Mouse (Mus musculus) lung, postnatal 36 days (tissue): ENCODE results near the gene Pth2.

ENCODE experiments used
- DNase-seq: peaks from one replicate; pipeline ENCODE4 v3.0.0; 2022; ENCODE audit warnings: mixed read lengths

Pth2 gene

GRCm38 (mm10) chr7:45198961-45199360, 18.2 kb downstream of the Pth2 start:
- no peak for DNase-seq

DNA sequence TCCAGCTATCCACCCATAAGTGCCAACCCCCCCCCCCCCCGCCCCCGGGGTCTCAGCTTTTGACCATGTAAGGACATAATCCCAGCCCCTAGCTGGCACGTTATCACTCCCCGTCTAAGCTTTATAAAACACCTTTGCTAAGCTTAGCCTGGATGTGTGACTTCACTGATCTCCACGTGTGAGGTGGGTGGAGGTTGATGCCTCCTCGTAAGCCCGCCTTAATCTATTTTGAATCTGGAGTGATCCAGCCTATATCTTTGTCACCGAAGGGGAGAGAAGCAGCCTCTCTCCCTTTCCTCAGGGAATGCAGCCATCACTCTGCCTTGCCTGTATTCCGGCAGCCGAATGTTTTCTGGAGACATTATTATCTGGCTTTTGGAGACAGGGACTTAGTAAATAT, 21.9 kb downstream of the Pth2 start:
- no peak for DNase-seq

GRCm38 (mm10) chr7:45204380-45205143, 23.8 kb downstream of the Pth2 start, which contains the start of gene Ccdc155:
Gene Ccdc155 (minus strand): TSS chr7:45204892.
- DNase-seq: peak; percentile 95

DNA sequence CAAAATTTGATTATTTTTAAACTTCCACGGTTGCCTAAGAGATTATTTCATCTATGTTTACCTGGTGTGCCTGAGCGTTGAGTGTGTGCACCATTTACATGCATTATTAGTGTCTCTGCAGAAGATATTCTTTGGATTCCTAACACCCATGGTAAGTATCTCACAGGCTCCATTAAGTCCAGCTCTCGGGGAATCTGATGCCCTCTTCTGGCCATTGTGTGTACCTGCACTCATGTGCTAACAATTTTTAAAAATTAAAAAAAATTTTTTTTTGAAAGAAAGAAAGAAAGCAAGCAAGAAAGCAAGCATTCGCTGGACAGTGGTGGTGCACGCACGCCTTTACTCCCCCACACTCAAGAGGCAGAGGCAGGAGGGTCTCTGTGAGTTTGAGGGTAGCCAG, 27.5 kb downstream of the Pth2 start:
- no peak for DNase-seq

- no peak for DNase-seq
These were observed 30.3 kb downstream of the Pth2 start for GRCm38 (mm10) chr7:45211070-45211469.

GRCm38 (mm10) chr7:45211851-45212251, 31.1 kb downstream of the Pth2 start, which contains the start of gene Dkkl1:
Gene Dkkl1 (minus strand): TSS chr7:45212147.
- no peak for DNase-seq

GRCm38 (mm10) chr7:45212356-45212755, 31.6 kb downstream of the Pth2 start:
- DNase-seq: no peak

DNA sequence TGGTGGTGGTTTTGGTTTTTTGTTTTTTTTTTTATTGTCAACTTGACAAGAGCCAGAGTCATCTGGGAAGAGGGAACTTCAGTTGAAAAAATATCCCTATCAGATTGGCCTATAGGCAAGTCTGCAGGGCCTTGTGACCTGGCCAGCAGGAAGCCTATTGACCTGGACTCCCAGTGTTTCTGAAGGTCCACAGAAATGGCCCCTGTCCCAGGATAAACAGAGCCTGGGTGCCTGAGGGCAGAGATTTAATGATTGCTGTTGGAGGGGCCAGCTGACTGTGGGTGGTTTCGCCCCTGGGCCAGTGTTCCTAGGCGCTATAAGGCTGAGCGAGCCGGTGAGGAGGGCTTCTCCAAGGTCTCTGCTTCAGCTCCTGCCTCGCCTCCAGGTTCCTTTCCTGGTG, 32.9 kb downstream of the Pth2 start:
- no peak for DNase-seq

DNA sequence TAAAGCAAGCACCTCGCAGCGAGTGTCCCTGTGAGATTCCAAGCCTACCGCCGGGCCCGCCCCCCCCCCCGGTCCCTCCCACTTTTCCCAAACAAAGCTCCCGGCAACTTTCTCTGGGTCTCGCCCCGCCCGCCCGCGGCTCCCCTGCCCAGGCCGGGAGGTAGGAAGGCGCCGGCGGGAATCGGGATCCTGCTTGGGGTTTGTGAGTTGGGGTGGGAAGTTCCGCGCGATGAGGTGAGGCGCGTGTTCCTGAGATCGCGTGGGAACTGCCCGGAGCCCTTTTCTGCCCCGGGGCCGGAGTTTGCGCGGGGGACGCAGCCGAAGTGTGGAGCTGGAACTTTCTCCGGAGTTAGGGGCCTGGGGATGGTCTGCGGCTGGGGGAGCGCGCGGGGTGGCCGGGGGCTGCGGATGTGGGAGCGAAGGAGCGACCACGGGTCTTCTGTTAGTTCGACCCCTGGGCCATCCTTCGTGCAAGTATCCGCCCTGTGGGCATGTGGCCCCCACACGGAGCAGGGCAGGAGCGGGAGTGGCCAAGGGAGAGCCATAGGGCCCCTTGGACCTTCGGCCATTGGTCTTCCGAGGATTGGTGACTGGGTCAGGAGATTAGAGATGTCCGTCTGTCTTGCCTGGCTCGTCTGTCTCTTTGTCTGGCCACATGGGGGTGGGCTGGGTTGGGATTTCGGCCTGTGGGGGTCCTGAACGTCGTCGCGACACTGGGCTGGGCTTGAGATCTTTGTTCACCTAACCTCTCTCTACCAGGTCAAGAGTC, 35.1 kb downstream of the Pth2 start, which contains the start of gene Tead2:
Gene Tead2, plus strand, starts transcription at position 81 of the 769 bp plus-strand sequence.
- DNase-seq: peak; percentile 62

- DNase-seq: peak; percentile 76
These were observed 35.8 kb downstream of the Pth2 start for GRCm38 (mm10) chr7:45216442-45217183.

GRCm38 (mm10) chr7:45221680-45222079, 40.9 kb downstream of the Pth2 start:
- DNase-seq: no peak

GRCm38 (mm10) chr7:45224826-45225225, 44.0 kb downstream of the Pth2 start:
- no peak for DNase-seq

DNA sequence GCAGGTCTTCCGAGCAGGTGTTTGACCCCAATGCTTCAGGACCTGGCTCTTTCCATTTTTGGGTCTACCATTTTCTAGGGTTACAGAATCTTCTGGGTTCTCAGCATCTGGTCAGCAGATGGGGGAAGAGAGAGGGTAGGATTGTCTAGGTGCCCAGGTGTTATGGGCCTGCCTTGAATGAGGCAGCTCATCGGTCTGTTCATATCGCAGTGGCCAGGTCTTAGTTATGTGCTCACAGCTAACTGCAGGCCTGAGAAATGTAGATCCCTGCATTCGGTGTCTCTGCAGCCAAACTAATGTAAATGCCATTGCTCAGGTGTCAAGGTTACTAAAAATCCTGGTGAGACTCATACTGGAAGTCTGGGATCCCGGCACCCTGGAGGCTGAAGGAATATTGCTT, 45.6 kb downstream of the Pth2 start:
- no peak for DNase-seq

DNA sequence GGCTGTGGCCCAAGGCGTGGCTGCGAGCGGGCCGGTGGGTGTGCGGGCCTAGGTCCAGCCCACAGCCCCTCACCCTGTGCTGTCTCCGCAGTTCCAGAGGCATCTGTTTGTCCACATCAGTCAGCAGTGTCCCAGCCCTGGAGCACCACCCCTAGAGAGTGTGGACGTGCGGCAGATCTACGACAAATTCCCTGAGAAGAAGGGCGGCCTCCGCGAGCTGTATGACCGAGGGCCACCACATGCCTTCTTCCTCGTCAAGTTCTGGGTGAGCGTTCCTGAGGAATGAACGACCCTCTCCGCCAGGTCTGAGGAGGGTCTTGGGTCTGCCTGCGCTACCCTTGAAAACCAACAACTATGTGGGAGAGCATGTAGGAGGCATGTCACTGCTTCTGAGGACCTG, 47.8 kb downstream of the Pth2 start:
- DNase-seq: no peak

DNA sequence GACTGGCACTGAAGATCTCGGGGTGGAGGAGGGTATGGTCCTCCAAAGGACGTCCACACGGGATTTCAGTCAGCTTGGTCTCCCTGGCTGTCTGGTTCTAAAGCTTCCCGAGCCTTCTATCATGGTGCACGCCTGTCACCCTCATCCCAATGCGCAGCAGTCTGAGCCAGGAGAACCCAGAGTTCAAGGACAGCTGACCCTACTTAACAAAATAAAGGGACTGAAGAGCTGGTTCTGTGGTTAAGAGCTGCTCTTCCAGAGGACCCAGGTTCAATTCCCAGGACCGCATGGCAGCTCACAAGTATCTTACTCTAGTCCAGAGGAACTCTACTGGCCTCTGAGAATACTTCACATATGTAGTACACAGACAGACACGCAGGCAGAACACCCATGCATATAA, 48.3 kb downstream of the Pth2 start:
- DNase-seq: no peak

DNA sequence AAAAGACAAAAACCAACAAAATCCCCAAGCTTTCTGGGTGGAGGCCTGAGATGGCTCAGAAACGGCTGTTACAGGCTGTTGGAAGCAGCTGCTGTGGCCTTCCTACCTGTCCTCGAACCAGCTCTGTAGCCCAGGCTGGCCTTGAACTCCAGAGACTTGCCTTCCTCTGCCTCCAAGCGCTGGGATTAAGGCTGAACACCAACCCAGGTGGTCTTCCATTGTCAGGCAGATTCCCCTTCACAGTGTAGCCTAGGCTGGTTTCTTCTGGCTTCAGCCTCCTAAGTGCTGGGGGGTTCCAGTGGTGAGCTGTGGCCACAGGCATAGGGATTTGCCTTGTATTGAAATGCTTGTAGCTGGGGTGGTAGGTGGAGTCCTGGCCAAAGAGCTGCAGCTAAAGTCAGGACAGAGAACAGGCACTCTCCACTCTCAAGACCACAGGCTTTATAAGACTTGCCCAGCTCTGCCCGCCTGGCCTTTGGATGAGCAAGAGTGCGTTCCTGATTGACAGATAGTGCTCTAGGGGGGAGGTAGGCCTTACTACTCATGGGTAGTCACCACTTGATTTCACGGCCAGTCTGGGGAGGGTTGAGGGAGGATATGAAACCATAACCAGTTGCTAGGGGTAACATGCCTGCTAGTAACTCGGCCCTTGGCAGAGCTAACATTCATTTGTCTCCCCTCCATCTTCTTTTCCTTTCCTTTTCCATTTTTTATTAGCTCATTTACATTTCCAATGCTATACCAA, 48.8 kb downstream of the Pth2 start:
- DNase-seq: no peak

DNA sequence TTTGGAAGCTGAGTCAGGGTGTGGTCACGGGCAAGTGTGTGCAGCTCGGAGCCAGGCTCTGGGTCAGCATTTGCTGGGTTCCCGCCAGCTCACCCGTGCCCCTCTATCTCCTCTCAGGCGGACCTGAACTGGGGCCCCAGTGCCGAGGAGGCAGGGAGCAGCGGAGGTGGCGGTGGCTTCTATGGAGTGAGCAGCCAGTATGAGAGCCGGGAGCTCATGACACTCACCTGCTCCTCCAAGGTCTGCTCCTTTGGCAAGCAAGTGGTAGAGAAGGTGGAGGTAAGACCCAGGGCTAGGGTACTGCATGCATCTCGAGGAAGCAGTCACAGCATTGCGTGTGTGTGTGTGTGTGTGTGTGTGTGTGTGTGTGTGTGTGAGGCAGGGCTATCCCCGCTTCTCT, 50.4 kb downstream of the Pth2 start:
- no peak for DNase-seq
